Mouse (Mus musculus) lung, embryonic 14.5 days (tissue): ENCODE data around the gene Kcnh4. TPM values are rescaled to one million over a fixed set of nuclear protein-coding genes. Genes with fewer than 3 reads are reported as not detected.

Experiments
- ATAC-seq: fragments of 200-750 bp; cut with Nextera tagmentation; 2 replicates; pipeline ENCODE4 v1.8.0; 2017; ENCODE audit warnings: mild to moderate bottlenecking, moderate TSS enrichment, moderate library complexity; ENCODE audit not compliant: insufficient read depth
- DNase-seq: peaks from one replicate; pipeline ENCODE4 v3.0.0-alpha.2; 2015
- H3K27ac ChIP-seq: fragments of 300-500 bp; sonication (generic); 2 replicates; pipeline ENCODE4 v1.5.1; 2014; ENCODE audit warnings: low read depth, mild to moderate bottlenecking, moderate library complexity
- H3K27me3 ChIP-seq: fragments of 300-500 bp; sonication (generic); 2 replicates; pipeline ENCODE4 v1.6.1; 2014; ENCODE audit warnings: low read length, control low read depth; ENCODE audit not compliant: insufficient read depth
- H3K36me3 ChIP-seq: fragments of 300-500 bp; sonication (generic); 2 replicates; pipeline ENCODE4 v1.6.1; 2014; ENCODE audit warnings: control low read depth; ENCODE audit not compliant: insufficient read depth
- H3K4me1 ChIP-seq: fragments of 300-500 bp; sonication (generic); 2 replicates; pipeline ENCODE4 v1.6.1; 2014; ENCODE audit warnings: antibody characterized with exemption, control low read depth; ENCODE audit not compliant: insufficient read depth
- H3K4me2 ChIP-seq: fragments of 300-500 bp; sonication (generic); 2 replicates; pipeline ENCODE4 v1.6.1; 2014; ENCODE audit warnings: mild to moderate bottlenecking
- H3K4me3 ChIP-seq: fragments of 300-500 bp; sonication (generic); 2 replicates; pipeline ENCODE4 v1.5.1; 2014; ENCODE audit warnings: low read depth, low read length
- H3K9ac ChIP-seq: fragments of 300-500 bp; sonication (generic); 2 replicates; pipeline ENCODE4 v1.6.1; 2014
- H3K9me3 ChIP-seq: fragments of 300-500 bp; sonication (generic); 2 replicates; pipeline ENCODE4 v1.6.1; 2016; ENCODE audit warnings: low read depth, low read length, control low read depth
- CTCF ChIP-seq: IDR thresholded peaks from 2 replicates; pipeline ENCODE4 v1.5.1; 2016; ENCODE audit warnings: antibody characterized with exemption, low read depth
- WGBS: fragments of 180-500 bp; shearing (Covaris S2); extraction: QIAGEN DNeasy Blood & Tissue Kit; methylation state at CpG from one replicate; pipeline ENCODE4 v1.1.7; 2014; 5-methylcytosine and 5-hydroxymethylcytosine counted together
- polyA plus RNA-seq: library from polyadenylated mRNA; unstranded; fragments of >200 nt; fragmentation: Nextera tagmentation; extraction: Ambion mirVana; gene quantifications from 2 replicates; pipeline ENCODE4 v1.2.1, GENCODE M21; 2014

The Kcnh4 gene
- polyA plus RNA-seq, 1 experiment from 2014 or later: not detected

DNA sequence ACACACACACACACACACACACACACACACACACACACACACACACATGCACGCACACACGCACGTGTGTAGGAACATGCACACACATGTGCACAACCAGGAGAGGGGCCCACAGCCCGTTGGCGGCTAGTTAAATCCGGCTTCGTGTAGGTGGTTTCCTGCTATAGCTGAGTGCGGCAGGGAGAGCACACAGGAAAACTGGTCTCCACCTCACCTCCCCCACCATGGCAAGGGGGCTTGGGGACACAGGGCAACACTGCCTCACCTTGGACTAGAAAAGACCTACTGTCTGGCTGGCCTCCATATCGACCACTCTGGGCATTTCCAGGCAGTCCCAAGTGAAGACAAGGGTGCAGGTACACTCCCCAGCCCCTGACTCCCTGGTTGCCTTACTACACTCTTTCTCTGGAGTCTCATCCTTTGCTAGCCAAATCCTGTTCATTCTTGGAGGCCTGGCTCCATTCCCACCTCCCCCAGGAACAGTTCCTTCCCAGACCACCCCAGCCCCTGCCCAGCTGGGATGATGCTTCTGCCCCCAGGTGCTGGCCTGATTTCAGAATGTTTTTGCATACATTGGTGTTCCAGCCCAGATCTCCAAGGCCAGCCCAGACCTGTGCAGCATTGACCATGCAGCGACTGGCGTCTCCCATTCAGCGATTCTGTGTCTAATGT, 5.6 kb downstream of the Kcnh4 start:
- H3K9me3 ChIP-seq: no peaks in the 10 kb centered on the region
- H3K4me2 ChIP-seq: no peak overlapping the region

DNA sequence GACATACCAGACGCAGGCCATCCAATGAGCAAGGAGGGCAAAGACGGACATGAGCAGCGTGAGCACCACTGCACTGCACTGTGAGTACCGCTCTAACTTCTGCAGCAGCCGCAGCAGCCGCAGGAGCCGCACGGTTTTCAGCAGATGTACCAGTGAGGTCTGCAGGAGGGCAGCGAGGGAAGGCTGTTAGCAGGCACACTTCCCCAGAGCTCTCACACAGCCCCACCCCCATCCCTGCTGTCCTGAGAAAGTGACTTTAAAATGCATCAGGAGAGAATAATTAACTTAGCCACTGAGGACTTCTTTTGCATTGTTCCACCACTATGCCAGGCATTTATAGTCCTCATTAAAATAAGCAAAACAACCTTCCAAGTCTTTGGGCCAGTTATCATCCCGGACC, 7.4 kb downstream of the Kcnh4 start:
- no peaks in the 10 kb centered on the region for H3K4me1 ChIP-seq
- H3K36me3 ChIP-seq: no peaks in the 10 kb centered on the region
- no peak overlapping the region for H3K27ac ChIP-seq
- H3K9me3 ChIP-seq: no peaks in the 10 kb centered on the region
- H3K4me3 ChIP-seq: no peak overlapping the region
- 32% methylated on average over 10 of the region's 10 CpGs for WGBS
- ATAC-seq: no peak
- no peak overlapping the region for H3K9ac ChIP-seq
- no peak for DNase-seq
- H3K4me2 ChIP-seq: no peak overlapping the region
- no peak for TF ChIP-seq CTCF
- peaks cover 20% of the 10 kb centered on the region; the same call in 1 of the 2 replicates for H3K27me3 ChIP-seq

More for the DNA sequence above, 5.6 kb downstream of the Kcnh4 start:
- Histone ChIP-seq H3K4me1 (no peaks in the 10 kb centered on the region), H3K27ac (no peak overlapping the region), H3K36me3 (no peaks in the 10 kb centered on the region), H3K4me3 (no peak overlapping the region), H3K27me3 (peaks cover 27% of the 10 kb centered on the region), H3K9ac (no peak overlapping the region)
- no peak for ATAC-seq
- DNase-seq: no peak
- WGBS: 79% methylated on average over 12 of the region's 12 CpGs
- TF ChIP-seq CTCF: no peak

DNA sequence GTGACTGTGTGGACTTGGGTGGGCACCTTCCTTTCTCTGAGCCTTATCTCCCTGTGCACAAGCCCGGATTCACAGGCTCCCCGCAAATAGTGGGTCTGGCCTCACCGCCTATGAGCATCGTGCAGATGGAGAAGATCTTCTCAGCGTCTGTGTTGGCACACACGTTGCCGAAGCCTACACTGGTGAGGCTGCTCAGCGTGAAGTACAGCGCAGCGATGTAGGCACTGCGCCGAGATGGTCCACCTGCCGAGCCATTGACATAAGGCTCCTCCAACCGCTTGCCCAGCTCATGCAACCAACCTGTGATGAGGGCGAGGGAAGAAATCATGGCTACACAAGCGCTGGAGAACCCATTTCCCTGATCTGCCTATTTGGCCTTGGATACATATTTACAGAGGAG, 9.6 kb downstream of the Kcnh4 start:
- no peak overlapping the region for H3K27ac ChIP-seq
- H3K4me3 ChIP-seq: no peak overlapping the region
- no peak overlapping the region for H3K9ac ChIP-seq
- no peaks in the 10 kb centered on the region for H3K9me3 ChIP-seq
- no peak overlapping the region for H3K4me2 ChIP-seq
- no peaks in the 10 kb centered on the region for H3K36me3 ChIP-seq
- TF ChIP-seq CTCF: no peak
- no peak for DNase-seq
- 86% methylated on average over 16 of the region's 16 CpGs for WGBS
- H3K27me3 ChIP-seq: peaks cover 20% of the 10 kb centered on the region; the same call in 1 of the 2 replicates
- no peak for ATAC-seq
- no peaks in the 10 kb centered on the region for H3K4me1 ChIP-seq

DNA sequence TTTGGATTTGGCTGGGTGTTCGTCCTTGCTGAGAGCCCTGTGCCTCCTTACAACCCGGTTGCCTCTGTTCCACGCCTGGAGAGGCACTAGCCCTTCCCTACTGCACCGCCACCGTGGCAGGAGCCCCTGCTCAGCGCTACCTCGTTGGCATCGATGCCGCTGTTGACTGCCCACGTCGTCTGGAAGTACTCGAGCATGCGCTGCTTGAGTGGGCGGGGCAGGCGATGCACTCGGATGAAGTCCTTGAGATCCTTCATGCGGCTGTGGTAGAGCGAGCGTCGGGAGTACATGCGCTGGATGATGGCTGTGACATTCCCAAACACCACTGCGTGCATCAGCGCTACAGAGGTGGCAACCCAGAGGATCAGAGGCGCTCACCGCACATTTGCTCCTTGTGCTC, 10.3 kb downstream of the Kcnh4 start:
- Histone ChIP-seq H3K4me2 (no peak overlapping the region), H3K27me3 (peaks cover 20% of the 10 kb centered on the region; the same call in 1 of the 2 replicates)
- DNase-seq: no peak

DNA sequence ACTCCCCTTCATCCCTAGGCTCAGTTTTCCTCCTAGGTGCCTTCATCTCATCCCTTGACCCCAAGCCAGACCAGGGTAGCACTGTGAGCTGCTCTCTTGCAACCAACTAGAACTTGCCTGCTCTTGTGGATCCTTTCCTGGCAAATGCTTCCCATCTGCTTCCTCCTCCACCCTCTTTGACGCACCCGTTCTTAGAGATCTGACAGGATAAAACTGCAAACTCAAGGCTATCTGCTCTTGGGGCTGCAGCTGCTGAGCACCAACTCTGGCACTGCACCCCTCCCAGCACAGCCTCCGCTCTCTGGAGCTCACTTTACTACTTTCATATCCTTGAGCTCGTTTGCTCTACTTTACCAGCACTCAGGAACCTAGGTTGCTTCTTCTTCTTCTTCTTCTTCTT, 11.1 kb downstream of the Kcnh4 start:
- DNase-seq (no peak), ATAC-seq (no peak)
- H3K4me2 ChIP-seq: no peak overlapping the region
- no peak overlapping the region for H3K4me3 ChIP-seq
- H3K36me3 ChIP-seq: no peaks in the 10 kb centered on the region
- H3K4me1 ChIP-seq: no peaks in the 10 kb centered on the region
- no peak for TF ChIP-seq CTCF
- H3K9me3 ChIP-seq: no peaks in the 10 kb centered on the region
- H3K27me3 ChIP-seq: peaks cover 20% of the 10 kb centered on the region; the same call in 1 of the 2 replicates
- no peak overlapping the region for H3K9ac ChIP-seq
- WGBS: 67% methylated on average over 4 of the region's 4 CpGs
- no peak overlapping the region for H3K27ac ChIP-seq

More for the DNA sequence above, 10.3 kb downstream of the Kcnh4 start:
- Histone ChIP-seq H3K4me3 (no peak overlapping the region), H3K9me3 (no peaks in the 10 kb centered on the region), H3K36me3 (no peaks in the 10 kb centered on the region), H3K4me1 (no peaks in the 10 kb centered on the region), H3K9ac (no peak overlapping the region), H3K27ac (no peak overlapping the region)
- TF ChIP-seq CTCF: no peak
- no peak for ATAC-seq
- WGBS: 33% methylated on average over 25 of the region's 25 CpGs

DNA sequence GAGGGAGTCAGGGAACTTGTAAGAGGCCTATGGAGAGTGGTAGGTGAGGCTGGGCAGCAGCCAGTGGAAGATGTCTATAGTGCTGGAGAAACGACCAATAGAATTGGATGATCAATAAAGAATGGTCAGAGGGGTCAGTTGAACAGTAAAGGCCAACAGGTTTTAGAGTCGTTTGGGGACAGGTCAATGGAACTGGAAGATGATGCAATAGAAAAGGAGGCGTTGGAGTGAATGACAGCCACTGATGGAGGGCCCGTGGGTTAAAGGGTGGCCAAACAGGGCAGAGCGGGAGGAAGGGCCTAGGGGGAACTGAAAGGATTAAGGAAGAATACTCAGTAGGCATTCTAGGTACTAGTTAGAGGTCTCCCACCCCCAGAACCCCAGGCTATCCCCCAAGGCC, 12.6 kb downstream of the Kcnh4 start:
- WGBS: 60% methylated on average over 5 of the region's 5 CpGs
- Histone ChIP-seq H3K27ac (no peak overlapping the region), H3K4me2 (no peak overlapping the region), H3K4me3 (no peak overlapping the region), H3K9ac (no peak overlapping the region), H3K36me3 (no peaks in the 10 kb centered on the region), H3K27me3 (peaks cover 14% of the 10 kb centered on the region; the same call in 1 of the 2 replicates), H3K4me1 (no peaks in the 10 kb centered on the region), H3K9me3 (no peaks in the 10 kb centered on the region)
- DNase-seq (no peak), ATAC-seq (no peak)
- no peak for TF ChIP-seq CTCF

DNA sequence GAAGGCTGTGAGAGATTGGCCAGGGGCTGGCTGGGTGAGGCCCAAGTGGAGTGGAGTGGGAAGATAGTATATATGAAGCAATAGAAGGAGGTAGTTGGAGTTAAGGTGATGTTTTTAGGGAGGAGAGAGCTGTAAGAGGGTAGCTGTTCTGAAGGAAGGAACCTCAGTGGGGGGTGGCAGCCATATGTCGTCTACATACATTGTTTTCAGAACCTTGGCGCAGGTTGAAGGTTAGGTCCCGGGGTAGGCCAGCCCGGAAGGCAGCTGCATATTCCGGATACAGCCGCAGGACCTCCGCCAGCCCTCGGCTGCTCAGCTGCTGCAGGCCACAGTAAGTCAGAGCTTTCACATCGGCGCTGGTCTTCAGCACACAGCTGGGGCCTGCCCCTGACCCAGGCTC, 13.2 kb downstream of the Kcnh4 start:
- ATAC-seq (no peak), DNase-seq (no peak)
- Histone ChIP-seq H3K4me2 (no peak overlapping the region), H3K9me3 (no peaks in the 10 kb centered on the region), H3K9ac (no peak overlapping the region), H3K4me3 (no peak overlapping the region), H3K36me3 (no peaks in the 10 kb centered on the region), H3K27ac (no peak overlapping the region), H3K27me3 (peaks cover 14% of the 10 kb centered on the region; the same call in 1 of the 2 replicates), H3K4me1 (no peaks in the 10 kb centered on the region)
- no peak for TF ChIP-seq CTCF
- 81% methylated on average over 10 of the region's 10 CpGs for WGBS
